Mouse (Mus musculus) spleen, adult 2 months (tissue): ENCODE measurements around the gene Tns2.

Source experiments
- CTCF ChIP-seq: fragments of 200-500 bp; IDR thresholded peaks from 2 replicates; pipeline ENCODE4 v1.5.1; 2011; ENCODE audit warnings: mild to moderate bottlenecking, inconsistent platforms; ENCODE audit not compliant: insufficient read depth, insufficient read length, insufficient replicate concordance; ENCODE audit errors: extremely low read depth
- POLR2A ChIP-seq: fragments of 200-500 bp; IDR thresholded peaks from 2 replicates; pipeline ENCODE4 v1.6.1; 2011; ENCODE audit warnings: low read depth, low read length, inconsistent platforms

- TF ChIP-seq CTCF (no peak), POLR2A (no peak)
Measured at GRCm38 (mm10) chr15:102110701-102111494, 10.7 kb downstream of the Tns2 start.
